Mouse (Mus musculus): Measurements from ENCODE around the gene Abhd17b. TPM values are rescaled to one million over a fixed set of nuclear protein-coding genes. Genes with fewer than 3 reads are reported as not detected.
"Not testable (repeated sequence)": the region's sequence is repeated elsewhere in the genome, so short reads cannot be mapped to it uniquely, and the experiment has no call there.

Abhd17b gene
- 10 to 100 TPM; 11.3 to 12.2 TPM for total RNA-seq (2021)
- long read RNA-seq, experiment 1, transcript Abhd17b-201 (4 exons, 2,259 nt), result major isoform, 8 of 10 reads
- long read RNA-seq, experiment 1, partial matches to known transcripts, result 0 of 10 reads
- long read RNA-seq, experiment 1, other reads (novel, unspliced or antisense), result 2 of 10 reads
- long read RNA-seq, experiment 2, partial matches to known transcripts, result 0 of 4 reads
- long read RNA-seq, experiment 2, other reads (novel, unspliced or antisense), result 1 of 4 reads

- peak; percentile 51 to 66 for DNase-seq
Observed at GRCm38 (mm10) chr19:21653172-21653981, at the start of gene Abhd17b. Gene Abhd17b, plus strand, starts transcription at chr19:21653185.

- peak; percentile 36 to 40 for DNase-seq
Observed at GRCm38 (mm10) chr19:21603836-21604235, 49.1 kb upstream of the Abhd17b start.

- no peak for DNase-seq
Observed at GRCm38 (mm10) chr19:21605294-21605693, 47.7 kb upstream of the Abhd17b start.

GRCm38 (mm10) chr19:21610240-21610639 is 42.7 kb upstream of the Abhd17b start:
- DNase-seq, result no peak

GRCm38 (mm10) chr19:21611297-21611696 is 41.7 kb upstream of the Abhd17b start:
- DNase-seq, result no peak

- DNase-seq, result no peak
Observed at GRCm38 (mm10) chr19:21611725-21612575, 41.0 kb upstream of the Abhd17b start.

- DNase-seq, result no peak
Observed at GRCm38 (mm10) chr19:21615801-21616200, 37.2 kb upstream of the Abhd17b start.

GRCm38 (mm10) chr19:21623410-21624147 is 29.4 kb upstream of the Abhd17b start:
- no peak for DNase-seq

GRCm38 (mm10) chr19:21624148-21624535 is 28.8 kb upstream of the Abhd17b start:
- no peak for DNase-seq

- DNase-seq, result no peak
Observed at GRCm38 (mm10) chr19:21626271-21626988, 26.6 kb upstream of the Abhd17b start.

GRCm38 (mm10) chr19:21628440-21628839 is 24.5 kb upstream of the Abhd17b start:
- DNase-seq, result not testable (repeated sequence)

- DNase-seq, result no peak
Observed at GRCm38 (mm10) chr19:21629030-21629429, 24.0 kb upstream of the Abhd17b start.

- no peak for DNase-seq
Observed at GRCm38 (mm10) chr19:21629501-21629900, 23.5 kb upstream of the Abhd17b start.

- peak in 1 of 2 experiments; percentile 21 for DNase-seq
Observed at GRCm38 (mm10) chr19:21630656-21631331, 22.2 kb upstream of the Abhd17b start.

- DNase-seq, result no peak
Observed at GRCm38 (mm10) chr19:21635406-21635805, 17.6 kb upstream of the Abhd17b start.

GRCm38 (mm10) chr19:21636907-21637306 is 16.1 kb upstream of the Abhd17b start:
- no peak for DNase-seq

- no peak for DNase-seq
Observed at GRCm38 (mm10) chr19:21637672-21638071, 15.3 kb upstream of the Abhd17b start.

GRCm38 (mm10) chr19:21643935-21644334 is 9.1 kb upstream of the Abhd17b start:
- no peak for DNase-seq

GRCm38 (mm10) chr19:21645301-21645700 is 7.7 kb upstream of the Abhd17b start:
- DNase-seq, result no peak

GRCm38 (mm10) chr19:21646142-21646541 is 6.8 kb upstream of the Abhd17b start:
- no peak for DNase-seq

- no peak for DNase-seq
Observed at GRCm38 (mm10) chr19:21651664-21652063, 1.3 kb upstream of the Abhd17b start.
